Mouse (Mus musculus): ENCODE measurements at regions not wholly inside any gene's neighbourhood (a gene's known extent, or its start where the extent isn't known, plus 50 kb on each side); places are given as distances from the start of the nearest gene placed in this dataset.

- Histone ChIP-seq H3K4me3 (replicated peaks; ENCODE audit: control insufficient read depth, low read depth, low read length) (no peak overlapping the region), H3K4me1 (ENCODE audit: control insufficient read depth, insufficient read depth, low read length) (no peaks in the 10 kb centered on the region), H3K27ac (ENCODE audit: control insufficient read depth, insufficient read depth, low read depth, low read length, poor library complexity) (no peak overlapping the region)
- WGBS: 66% methylated on average over 4 of the region's 4 CpGs
- TF ChIP-seq CTCF (IDR thresholded peaks at IDR 0.05; ENCODE audit: control insufficient read depth, insufficient read depth, low read length): no peak
- no peak for TF ChIP-seq POLR2A (IDR thresholded peaks at IDR 0.05; ENCODE audit: borderline replicate concordance, control insufficient read depth, low read depth, low read length)
Measured at GRCm38 (mm10) chr12:55930468-55930867, 94.3 kb downstream of the Brms1l start.

GRCm38 (mm10) chr12:55926974-55927321 is 90.8 kb downstream of the Brms1l start:
- WGBS: 86% methylated on average over 1 of the region's 1 CpGs
- no peak overlapping the region for H3K4me3 ChIP-seq (replicated peaks; ENCODE audit: control insufficient read depth, low read depth, low read length)
- TF ChIP-seq CTCF (IDR thresholded peaks at IDR 0.05; ENCODE audit: control insufficient read depth, insufficient read depth, low read length) (no peak), POLR2A (IDR thresholded peaks at IDR 0.05; ENCODE audit: borderline replicate concordance, control insufficient read depth, low read depth, low read length) (no peak)
- H3K27ac ChIP-seq (ENCODE audit: control insufficient read depth, insufficient read depth, low read depth, low read length, poor library complexity): no peak overlapping the region
- H3K4me1 ChIP-seq (ENCODE audit: control insufficient read depth, insufficient read depth, low read length): no peaks in the 10 kb centered on the region

- Histone ChIP-seq H3K27ac (ENCODE audit: control insufficient read depth, insufficient read depth, low read depth, low read length, poor library complexity) (no peak overlapping the region), H3K4me1 (ENCODE audit: control insufficient read depth, insufficient read depth, low read length) (no peaks in the 10 kb centered on the region), H3K4me3 (replicated peaks; ENCODE audit: control insufficient read depth, low read depth, low read length) (no peak overlapping the region)
- TF ChIP-seq POLR2A (IDR thresholded peaks at IDR 0.05; ENCODE audit: borderline replicate concordance, control insufficient read depth, low read depth, low read length) (no peak), CTCF (IDR thresholded peaks at IDR 0.05; ENCODE audit: control insufficient read depth, insufficient read depth, low read length) (no peak)
- 76% methylated on average over 2 of the region's 2 CpGs for WGBS
Measured at GRCm38 (mm10) chr12:55926276-55926973, 90.3 kb downstream of the Brms1l start.

Data from bone marrow, adult 2 months (tissue).